Mouse (Mus musculus): ENCODE results near the gene Hyls1. TPM values are rescaled to one million over a fixed set of nuclear protein-coding genes. Genes with fewer than 3 reads are reported as not detected.

The Hyls1 gene
- polyA plus RNA-seq, 1 experiment from 2014 or later, result 12.8 TPM

GRCm38 (mm10) chr9:35541024-35541423 lies 29.2 kb downstream of the Hyls1 start:
- no peaks in the 10 kb centered on the region for H3K4me1 ChIP-seq (replicated peaks; ENCODE audit: control insufficient read depth, insufficient read depth, low read length)
- no peak overlapping the region for H3K4me2 ChIP-seq
- ATAC-seq (replicated peaks; ENCODE audit: low FRiP score) (no peak; the same call in 1 of the 2 replicates), DNase-seq (ENCODE audit: low spot score) (no peak)
- H3K27me3 ChIP-seq (replicated peaks; ENCODE audit: control insufficient read depth, insufficient read depth, low read length), result no peaks in the 10 kb centered on the region; the same call in 1 of the 2 replicates
- H3K9me3 ChIP-seq (ENCODE audit: control insufficient read depth, low read length), result no peaks in the 10 kb centered on the region
- no peaks in the 10 kb centered on the region for H3K36me3 ChIP-seq (ENCODE audit: control insufficient read depth, insufficient read depth, low read length)
- no peak overlapping the region for H3K9ac ChIP-seq (ENCODE audit: low read depth, low read length)
- WGBS, result 84% methylated on average over 5 of the region's 5 CpGs
- H3K27ac ChIP-seq (ENCODE audit: low read depth, low read length), result no peak overlapping the region
- no peak overlapping the region for H3K4me3 ChIP-seq (ENCODE audit: low read depth, low read length)

GRCm38 (mm10) chr9:35539001-35539750 lies 31.0 kb downstream of the Hyls1 start:
- DNase-seq (ENCODE audit: low spot score), result no peak
- H3K4me3 ChIP-seq (ENCODE audit: low read depth, low read length), result no peak overlapping the region

GRCm38 (mm10) chr9:35535876-35536275 lies 34.3 kb downstream of the Hyls1 start:
- ATAC-seq (replicated peaks; ENCODE audit: low FRiP score) (no peak), DNase-seq (ENCODE audit: low spot score) (no peak)
- Histone ChIP-seq H3K27me3 (replicated peaks; ENCODE audit: control insufficient read depth, insufficient read depth, low read length) (no peaks in the 10 kb centered on the region), H3K27ac (ENCODE audit: low read depth, low read length) (no peak overlapping the region), H3K9ac (ENCODE audit: low read depth, low read length) (no peak overlapping the region), H3K4me1 (replicated peaks; ENCODE audit: control insufficient read depth, insufficient read depth, low read length) (no peaks in the 10 kb centered on the region), H3K4me2 (no peak overlapping the region), H3K36me3 (ENCODE audit: control insufficient read depth, insufficient read depth, low read length) (no peaks in the 10 kb centered on the region), H3K4me3 (ENCODE audit: low read depth, low read length) (no peak overlapping the region), H3K9me3 (ENCODE audit: control insufficient read depth, low read length) (no peaks in the 10 kb centered on the region)
- WGBS, result 62% methylated on average over 4 of the region's 4 CpGs

More at GRCm38 (mm10) chr9:35539001-35539750, 31.0 kb downstream of the Hyls1 start:
- H3K27ac ChIP-seq (ENCODE audit: low read depth, low read length), result no peak overlapping the region
- 76% methylated on average over 13 of the region's 13 CpGs for WGBS
- H3K4me1 ChIP-seq (replicated peaks; ENCODE audit: control insufficient read depth, insufficient read depth, low read length), result no peaks in the 10 kb centered on the region
- H3K9ac ChIP-seq (ENCODE audit: low read depth, low read length), result no peak overlapping the region
- no peak for ATAC-seq (replicated peaks; ENCODE audit: low FRiP score)
- H3K9me3 ChIP-seq (ENCODE audit: control insufficient read depth, low read length), result no peaks in the 10 kb centered on the region
- H3K36me3 ChIP-seq (ENCODE audit: control insufficient read depth, insufficient read depth, low read length), result no peaks in the 10 kb centered on the region
- no peak overlapping the region for H3K4me2 ChIP-seq
- no peaks in the 10 kb centered on the region; the same call in 1 of the 2 replicates for H3K27me3 ChIP-seq (replicated peaks; ENCODE audit: control insufficient read depth, insufficient read depth, low read length)

- H3K36me3 ChIP-seq (ENCODE audit: control insufficient read depth, insufficient read depth, low read length), result no peaks in the 10 kb centered on the region
- WGBS, result 7% methylated on average over 2 of the region's 2 CpGs
- H3K4me2 ChIP-seq, result no peak overlapping the region
- H3K9me3 ChIP-seq (ENCODE audit: control insufficient read depth, low read length), result no peaks in the 10 kb centered on the region
- no peak overlapping the region for H3K27ac ChIP-seq (ENCODE audit: low read depth, low read length)
- H3K4me3 ChIP-seq (ENCODE audit: low read depth, low read length), result no peak overlapping the region
- no peaks in the 10 kb centered on the region for H3K27me3 ChIP-seq (replicated peaks; ENCODE audit: control insufficient read depth, insufficient read depth, low read length)
- DNase-seq (ENCODE audit: low spot score) (no peak), ATAC-seq (replicated peaks; ENCODE audit: low FRiP score) (peak; percentile 74)
- no peaks in the 10 kb centered on the region for H3K4me1 ChIP-seq (replicated peaks; ENCODE audit: control insufficient read depth, insufficient read depth, low read length)
- no peak overlapping the region for H3K9ac ChIP-seq (ENCODE audit: low read depth, low read length)
Measured at GRCm38 (mm10) chr9:35535110-35535509, 35.1 kb downstream of the Hyls1 start.

GRCm38 (mm10) chr9:35533266-35533665 lies 36.9 kb downstream of the Hyls1 start:
- WGBS, result 69% methylated on average over 9 of the region's 9 CpGs
- Histone ChIP-seq H3K36me3 (ENCODE audit: control insufficient read depth, insufficient read depth, low read length) (no peaks in the 10 kb centered on the region), H3K4me2 (no peak overlapping the region), H3K9me3 (ENCODE audit: control insufficient read depth, low read length) (no peaks in the 10 kb centered on the region), H3K9ac (ENCODE audit: low read depth, low read length) (no peak overlapping the region), H3K27ac (ENCODE audit: low read depth, low read length) (no peak overlapping the region), H3K4me1 (replicated peaks; ENCODE audit: control insufficient read depth, insufficient read depth, low read length) (no peaks in the 10 kb centered on the region), H3K4me3 (ENCODE audit: low read depth, low read length) (no peak overlapping the region), H3K27me3 (replicated peaks; ENCODE audit: control insufficient read depth, insufficient read depth, low read length) (no peaks in the 10 kb centered on the region)
- no peak for DNase-seq (ENCODE audit: low spot score)
- no peak for ATAC-seq (replicated peaks; ENCODE audit: low FRiP score)

- Histone ChIP-seq H3K9me3 (ENCODE audit: control insufficient read depth, low read length) (no peaks in the 10 kb centered on the region), H3K27me3 (replicated peaks; ENCODE audit: control insufficient read depth, insufficient read depth, low read length) (no peaks in the 10 kb centered on the region), H3K27ac (ENCODE audit: low read depth, low read length) (no peak overlapping the region), H3K4me1 (replicated peaks; ENCODE audit: control insufficient read depth, insufficient read depth, low read length) (no peaks in the 10 kb centered on the region), H3K9ac (ENCODE audit: low read depth, low read length) (no peak overlapping the region), H3K4me2 (no peak overlapping the region), H3K36me3 (ENCODE audit: control insufficient read depth, insufficient read depth, low read length) (no peaks in the 10 kb centered on the region), H3K4me3 (ENCODE audit: low read depth, low read length) (no peak overlapping the region)
- WGBS, result 18% methylated on average over 1 of the region's 1 CpGs
- ATAC-seq (replicated peaks; ENCODE audit: low FRiP score), result no peak
- DNase-seq (ENCODE audit: low spot score), result no peak
Measured at GRCm38 (mm10) chr9:35529796-35530195, 40.4 kb downstream of the Hyls1 start.

GRCm38 (mm10) chr9:35529141-35529540 lies 41.1 kb downstream of the Hyls1 start:
- DNase-seq (ENCODE audit: low spot score), result no peak
- Histone ChIP-seq H3K27ac (ENCODE audit: low read depth, low read length) (no peak overlapping the region), H3K4me3 (ENCODE audit: low read depth, low read length) (no peak overlapping the region), H3K27me3 (replicated peaks; ENCODE audit: control insufficient read depth, insufficient read depth, low read length) (no peaks in the 10 kb centered on the region), H3K9me3 (ENCODE audit: control insufficient read depth, low read length) (no peaks in the 10 kb centered on the region), H3K36me3 (ENCODE audit: control insufficient read depth, insufficient read depth, low read length) (no peaks in the 10 kb centered on the region), H3K4me1 (replicated peaks; ENCODE audit: control insufficient read depth, insufficient read depth, low read length) (no peaks in the 10 kb centered on the region), H3K9ac (ENCODE audit: low read depth, low read length) (no peak overlapping the region), H3K4me2 (no peak overlapping the region)
- no peak for ATAC-seq (replicated peaks; ENCODE audit: low FRiP score)
- WGBS, result 53% methylated on average over 3 of the region's 3 CpGs

GRCm38 (mm10) chr9:35523941-35524411 lies 46.2 kb downstream of the Hyls1 start:
- H3K4me2 ChIP-seq, result no peak overlapping the region
- no peak overlapping the region for H3K27ac ChIP-seq (ENCODE audit: low read depth, low read length)
- no peaks in the 10 kb centered on the region for H3K4me1 ChIP-seq (replicated peaks; ENCODE audit: control insufficient read depth, insufficient read depth, low read length)
- DNase-seq (ENCODE audit: low spot score) (no peak), ATAC-seq (replicated peaks; ENCODE audit: low FRiP score) (no peak)
- H3K4me3 ChIP-seq (ENCODE audit: low read depth, low read length), result no peak overlapping the region
- H3K9ac ChIP-seq (ENCODE audit: low read depth, low read length), result no peak overlapping the region
- H3K36me3 ChIP-seq (ENCODE audit: control insufficient read depth, insufficient read depth, low read length), result no peaks in the 10 kb centered on the region
- no peaks in the 10 kb centered on the region for H3K27me3 ChIP-seq (replicated peaks; ENCODE audit: control insufficient read depth, insufficient read depth, low read length)
- 24% methylated on average over 7 of the region's 7 CpGs for WGBS
- H3K9me3 ChIP-seq (ENCODE audit: control insufficient read depth, low read length), result no peaks in the 10 kb centered on the region

- ATAC-seq (replicated peaks; ENCODE audit: low FRiP score) (no peak), DNase-seq (ENCODE audit: low spot score) (no peak)
- Histone ChIP-seq H3K36me3 (ENCODE audit: control insufficient read depth, insufficient read depth, low read length) (no peaks in the 10 kb centered on the region), H3K9ac (ENCODE audit: low read depth, low read length) (no peak overlapping the region), H3K27ac (ENCODE audit: low read depth, low read length) (no peak overlapping the region), H3K27me3 (replicated peaks; ENCODE audit: control insufficient read depth, insufficient read depth, low read length) (no peaks in the 10 kb centered on the region), H3K4me2 (no peak overlapping the region), H3K4me3 (ENCODE audit: low read depth, low read length) (no peak overlapping the region), H3K9me3 (ENCODE audit: control insufficient read depth, low read length) (no peaks in the 10 kb centered on the region), H3K4me1 (replicated peaks; ENCODE audit: control insufficient read depth, insufficient read depth, low read length) (no peaks in the 10 kb centered on the region)
- 46% methylated on average over 5 of the region's 5 CpGs for WGBS
Measured at GRCm38 (mm10) chr9:35523541-35523940, 46.7 kb downstream of the Hyls1 start.
